Mouse (Mus musculus) embryonic fibroblast, embryonic 13.5 days (primary cell): Measurements from ENCODE around the gene Gm21310. TPM values are rescaled to one million over a fixed set of nuclear protein-coding genes. Genes with fewer than 3 reads are reported as not detected.
"Not testable (repeated sequence)": the region's sequence is repeated elsewhere in the genome, so short reads cannot be mapped to it uniquely, and the experiment has no call there.

Experiments
- H3K27ac ChIP-seq: 2 replicates; pipeline ENCODE4 v1.5.1; 2012; ENCODE audit warnings: low read length, control low read depth, inconsistent platforms; ENCODE audit not compliant: insufficient read depth
- H3K4me1 ChIP-seq: 2 replicates; pipeline ENCODE4 v1.6.1; 2011; ENCODE audit warnings: low read length; ENCODE audit not compliant: control insufficient read depth, insufficient read depth
- H3K4me3 ChIP-seq: 2 replicates; pipeline ENCODE4 v1.5.1; 2011; ENCODE audit warnings: mild to moderate bottlenecking, control low read depth, low read length; ENCODE audit not compliant: insufficient read depth
- polyA plus RNA-seq: library from polyadenylated mRNA; stranded (reverse); fragments of >200 nt; gene quantifications from 2 replicates; pipeline ENCODE4 v1.2.4, GENCODE M21; 2011; ENCODE audit warnings: low read depth; ENCODE audit not compliant: missing spikeins, insufficient read length

Gene Gm21310
- polyA plus RNA-seq, result not detected in 2 replicates

GRCm38 (mm10) chrY:10147083-10147482 is at the start of gene Gm21310:
Gene Gm21310, minus strand, starts transcription at chrY:10147183.
- not testable (repeated sequence) for H3K4me3 ChIP-seq, H3K4me1 ChIP-seq, H3K27ac ChIP-seq

Other genes starting within 250 kb of the Gm21310 start
- gene Gm20834, start 177.4 kb upstream of the Gm21310 start, polyA plus RNA-seq, result not detected in 2 replicates